Mouse (Mus musculus) embryonic facial prominence, embryonic 14.5 days (tissue): ENCODE measurements around the gene Samd4b. TPM values are rescaled to one million over a fixed set of nuclear protein-coding genes. Genes with fewer than 3 reads are reported as not detected.
"Not testable (repeated sequence)": the region's sequence is repeated elsewhere in the genome, so short reads cannot be mapped to it uniquely, and the experiment has no call there.

ENCODE experiments used
- ATAC-seq: fragments of 200-750 bp; cut with Nextera tagmentation; 2 replicates; pipeline ENCODE4 v1.8.0; 2017; ENCODE audit warnings: low read depth, moderate number of reproducible peaks, moderate TSS enrichment
- DNase-seq: peaks from one replicate; pipeline ENCODE4 v3.0.0-alpha.2; 2015; ENCODE audit warnings: low spot score
- H3K27ac ChIP-seq: fragments of 300-500 bp; sonication (generic); replicated peaks from 2 replicates; pipeline ENCODE4 v1.5.1; 2014; ENCODE audit warnings: low read depth, mild to moderate bottlenecking, low read length, moderate library complexity
- H3K27me3 ChIP-seq: fragments of 300-500 bp; sonication (generic); replicated peaks from 2 replicates; pipeline ENCODE4 v1.6.1; 2014; ENCODE audit warnings: low read length; ENCODE audit not compliant: control insufficient read depth, insufficient read depth
- H3K36me3 ChIP-seq: fragments of 300-500 bp; sonication (generic); 2 replicates; pipeline ENCODE4 v1.6.1; 2014; ENCODE audit warnings: low read length, mixed read lengths; ENCODE audit not compliant: control insufficient read depth, insufficient read depth
- H3K4me1 ChIP-seq: fragments of 300-500 bp; sonication (generic); 2 replicates; pipeline ENCODE4 v1.6.1; 2014; ENCODE audit warnings: antibody characterized with exemption, low read length; ENCODE audit not compliant: control insufficient read depth, insufficient read depth
- H3K4me2 ChIP-seq: fragments of 300-500 bp; sonication (generic); 2 replicates; pipeline ENCODE4 v1.6.1; 2014; ENCODE audit warnings: low read depth, mild to moderate bottlenecking, low read length, moderate library complexity, mixed read lengths
- H3K4me3 ChIP-seq: fragments of 300-500 bp; sonication (generic); 2 replicates; pipeline ENCODE4 v1.5.1; 2014; ENCODE audit warnings: low read depth, mild to moderate bottlenecking, low read length
- H3K9ac ChIP-seq: fragments of 300-500 bp; sonication (generic); 2 replicates; pipeline ENCODE4 v1.6.1; 2014; ENCODE audit warnings: low read depth, mild to moderate bottlenecking, low read length, moderate library complexity, mixed read lengths
- H3K9me3 ChIP-seq: fragments of 300-500 bp; sonication (generic); 2 replicates; pipeline ENCODE4 v1.6.1; 2016; ENCODE audit warnings: low read length; ENCODE audit not compliant: control insufficient read depth
- WGBS: fragments of 180-500 bp; shearing (Covaris S2); extraction: QIAGEN DNeasy Blood & Tissue Kit; methylation state at CpG from one replicate; pipeline ENCODE4 v1.1.7; 2014; 5-methylcytosine and 5-hydroxymethylcytosine counted together
- polyA plus RNA-seq: library from polyadenylated mRNA; unstranded; fragments of >200 nt; fragmentation: Nextera tagmentation; extraction: Ambion mirVana; gene quantifications from 2 replicates; pipeline ENCODE4 v1.2.1, GENCODE M21; 2014

Gene Samd4b
- polyA plus RNA-seq, 1 experiment from 2014 or later = 33.8 TPM

DNA sequence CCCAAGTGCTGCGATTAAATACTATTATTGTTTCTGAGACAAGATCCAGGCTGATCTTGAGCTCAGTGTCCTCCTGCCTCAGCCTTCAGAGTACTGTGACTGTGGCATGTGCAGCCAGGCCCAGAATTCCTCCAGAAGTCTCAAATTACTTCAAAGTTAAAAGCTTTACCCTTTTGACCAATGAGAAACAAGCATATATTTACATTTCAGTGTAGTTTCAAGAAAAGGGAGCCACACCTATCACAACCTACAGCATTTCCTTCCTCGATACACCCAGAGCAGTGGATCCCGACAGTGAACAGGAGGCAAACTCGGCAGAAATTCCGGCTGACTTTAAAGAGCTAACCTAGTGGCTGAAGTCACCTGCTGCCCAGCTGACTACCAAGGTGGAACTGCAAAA lies 26.8 kb upstream of the Samd4b start:
- WGBS = 81% methylated on average over 5 of the region's 5 CpGs
- DNase-seq = no peak
- no peak overlapping the region for H3K4me3 ChIP-seq

DNA sequence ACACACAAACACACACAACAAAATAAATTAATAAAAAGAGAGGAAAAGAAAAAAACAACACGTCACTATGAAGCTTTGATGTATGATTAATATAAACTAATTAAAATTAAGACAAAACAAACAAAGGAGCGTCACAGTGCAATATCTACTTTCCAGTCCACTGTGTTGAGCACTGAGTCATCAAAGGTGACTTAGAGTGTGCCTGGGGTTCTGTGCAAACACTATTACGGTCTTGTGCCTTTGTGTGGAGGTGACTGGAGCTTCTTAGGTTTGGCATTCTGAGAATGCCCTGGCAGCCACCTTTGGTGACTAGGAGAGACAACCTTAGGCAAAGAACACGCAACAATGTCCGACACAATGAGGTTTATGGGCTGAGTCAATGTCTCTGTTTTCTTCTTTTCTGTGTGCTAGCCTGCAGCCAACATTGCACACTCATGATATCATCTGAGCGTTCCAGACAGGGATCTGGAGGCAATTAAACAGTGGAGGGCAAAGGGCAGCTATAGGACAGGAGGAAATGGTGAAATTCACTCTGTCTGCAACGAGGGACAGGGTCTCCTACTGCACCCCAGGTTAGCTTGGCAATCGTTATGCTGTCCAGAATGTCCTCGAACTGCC lies 21.3 kb upstream of the Samd4b start:
- Histone ChIP-seq H3K27ac (no peak overlapping the region), H3K4me1 (no peaks in the 10 kb centered on the region), H3K9ac (no peak overlapping the region), H3K36me3 (no peaks in the 10 kb centered on the region), H3K4me2 (no peak overlapping the region), H3K4me3 (no peak overlapping the region), H3K27me3 (no peaks in the 10 kb centered on the region), H3K9me3 (no peaks in the 10 kb centered on the region)
- 40% methylated on average over 9 of the region's 9 CpGs for WGBS
- DNase-seq (no peak), ATAC-seq (no peak)

More for the DNA sequence above, 26.8 kb upstream of the Samd4b start:
- no peaks in the 10 kb centered on the region for H3K9me3 ChIP-seq
- no peak overlapping the region for H3K9ac ChIP-seq
- H3K4me1 ChIP-seq = no peaks in the 10 kb centered on the region
- peaks cover 13% of the 10 kb centered on the region for H3K27me3 ChIP-seq
- no peak for ATAC-seq
- H3K27ac ChIP-seq = no peak overlapping the region
- no peaks in the 10 kb centered on the region for H3K36me3 ChIP-seq
- no peak overlapping the region for H3K4me2 ChIP-seq

GRCm38 (mm10) chr7:28605951-28606350 lies 8.0 kb upstream of the Samd4b start:
- no peaks in the 10 kb centered on the region for H3K36me3 ChIP-seq
- H3K27ac ChIP-seq = no peak overlapping the region
- WGBS = 88% methylated on average over 8 of the region's 8 CpGs
- H3K9me3 ChIP-seq = no peaks in the 10 kb centered on the region
- no peak overlapping the region for H3K9ac ChIP-seq
- ATAC-seq (no peak), DNase-seq (no peak)
- no peaks in the 10 kb centered on the region for H3K27me3 ChIP-seq
- H3K4me1 ChIP-seq = no peaks in the 10 kb centered on the region
- H3K4me2 ChIP-seq = no peak overlapping the region
- no peak overlapping the region for H3K4me3 ChIP-seq

GRCm38 (mm10) chr7:28603788-28604187 lies 5.8 kb upstream of the Samd4b start:
- not testable (repeated sequence) for H3K4me2 ChIP-seq, H3K9me3 ChIP-seq, H3K4me1 ChIP-seq, H3K9ac ChIP-seq, H3K27me3 ChIP-seq, H3K36me3 ChIP-seq, DNase-seq, ATAC-seq, H3K4me3 ChIP-seq, H3K27ac ChIP-seq
- 76% methylated on average over 2 of the region's 2 CpGs for WGBS

- Histone ChIP-seq H3K9me3 (no peaks in the 10 kb centered on the region), H3K9ac (no peak overlapping the region), H3K27me3 (no peaks in the 10 kb centered on the region), H3K4me2 (no peak overlapping the region), H3K4me3 (no peak overlapping the region), H3K27ac (no peak overlapping the region), H3K36me3 (no peaks in the 10 kb centered on the region), H3K4me1 (no peaks in the 10 kb centered on the region)
- DNase-seq (no peak), ATAC-seq (no peak)
- WGBS = 75% methylated on average over 5 of the region's 5 CpGs
These were observed 5.2 kb upstream of the Samd4b start for GRCm38 (mm10) chr7:28603136-28603535.

DNA sequence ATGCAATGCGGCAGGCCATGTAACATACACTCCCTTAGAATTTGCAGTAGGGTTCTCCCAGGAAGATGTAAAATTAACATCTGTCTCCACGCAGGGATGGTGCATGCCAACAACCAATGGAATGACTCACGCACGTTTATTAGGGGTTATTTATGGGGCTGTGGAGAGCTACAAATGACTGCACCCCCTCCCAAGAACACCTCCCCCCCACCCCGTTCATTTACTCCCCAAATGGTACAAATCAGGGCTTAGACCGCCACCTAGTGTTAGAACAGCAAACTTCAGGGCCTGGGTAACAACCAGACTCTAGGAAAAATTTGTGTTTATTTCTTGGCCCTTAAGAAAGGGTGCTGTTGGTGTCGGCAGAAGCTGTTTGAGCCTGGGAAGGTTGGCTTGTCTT lies 3.7 kb upstream of the Samd4b start:
- DNase-seq (peak; percentile 54), ATAC-seq (no peak)
- no peak overlapping the region for H3K27ac ChIP-seq
- H3K4me1 ChIP-seq = peaks cover 8% of the 10 kb centered on the region
- H3K36me3 ChIP-seq = no peaks in the 10 kb centered on the region
- 28% methylated on average over 7 of the region's 7 CpGs for WGBS
- no peak overlapping the region for H3K4me3 ChIP-seq
- H3K27me3 ChIP-seq = no peaks in the 10 kb centered on the region
- H3K4me2 ChIP-seq = no peak overlapping the region
- H3K9me3 ChIP-seq = no peaks in the 10 kb centered on the region
- H3K9ac ChIP-seq = no peak overlapping the region

DNA sequence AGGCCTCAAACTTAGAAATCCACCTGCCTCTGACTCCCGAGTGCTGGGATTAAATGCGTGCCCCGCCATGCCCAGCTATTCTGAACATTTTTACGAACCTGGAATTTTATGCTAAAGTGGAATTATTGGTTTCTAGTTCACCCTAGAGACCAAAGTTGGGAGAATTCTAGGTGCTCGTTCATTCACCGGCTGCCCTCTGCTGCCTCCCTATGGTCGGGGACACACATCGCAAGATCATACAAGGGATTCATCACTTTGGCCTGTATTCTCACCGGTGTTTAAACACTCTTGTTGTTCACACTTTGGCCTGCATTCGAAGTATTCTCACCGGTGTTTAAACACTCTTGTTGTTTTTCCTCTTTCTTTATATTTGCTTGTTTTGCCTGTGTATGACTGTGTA lies 3.1 kb upstream of the Samd4b start:
- Histone ChIP-seq H3K9ac (no peak overlapping the region), H3K9me3 (no peaks in the 10 kb centered on the region), H3K27me3 (no peaks in the 10 kb centered on the region), H3K36me3 (no peaks in the 10 kb centered on the region), H3K27ac (no peak overlapping the region), H3K4me1 (peaks cover 14% of the 10 kb centered on the region), H3K4me3 (no peak overlapping the region), H3K4me2 (no peak overlapping the region)
- DNase-seq (peak; percentile 61), ATAC-seq (no peak)
- WGBS = 12% methylated on average over 11 of the region's 11 CpGs

DNA sequence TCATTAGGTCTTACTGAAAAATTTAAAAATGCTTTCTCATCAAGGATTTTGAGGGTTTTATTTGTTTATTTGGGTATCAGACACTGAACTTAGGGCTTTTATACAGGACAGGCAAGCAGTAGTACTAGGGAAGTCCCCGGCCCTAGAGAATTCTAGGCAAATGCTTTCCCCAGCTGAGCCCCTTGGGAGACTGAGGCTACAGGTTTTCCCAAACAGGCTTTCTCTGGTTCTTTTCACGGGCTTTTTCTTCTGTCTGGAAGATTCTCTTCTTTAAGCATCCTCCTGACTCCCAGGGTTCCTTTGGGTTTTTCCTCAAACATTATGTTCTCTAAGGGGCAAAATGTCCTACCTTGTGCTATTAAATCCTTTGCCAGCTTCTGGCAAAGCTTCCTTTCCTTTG lies 1.0 kb upstream of the Samd4b start:
- DNase-seq = no peak
- WGBS = 68% methylated on average over 2 of the region's 2 CpGs
- Histone ChIP-seq H3K4me1 (peaks cover 17% of the 10 kb centered on the region), H3K36me3 (peaks cover 3% of the 10 kb centered on the region; the same call in 1 of the 2 replicates), H3K9ac (no peak overlapping the region), H3K27me3 (no peaks in the 10 kb centered on the region), H3K4me2 (no peak overlapping the region), H3K9me3 (no peaks in the 10 kb centered on the region), H3K4me3 (no peak overlapping the region), H3K27ac (no peak overlapping the region)
- ATAC-seq = no peak

DNA sequence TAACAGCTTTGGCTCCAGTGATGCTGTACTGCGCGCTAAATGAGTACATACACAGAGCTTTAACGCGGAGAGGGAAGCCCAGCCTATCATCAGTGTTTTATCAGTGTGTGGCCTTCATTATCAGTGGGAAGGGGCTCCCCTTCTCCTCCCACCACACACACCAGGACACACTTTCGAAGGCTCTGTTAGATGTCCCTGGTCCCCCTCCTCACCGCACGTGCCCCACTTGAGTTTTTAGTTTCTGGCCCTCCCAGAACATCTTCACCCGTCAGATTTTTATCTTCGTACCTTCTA lies 720 bp downstream of the Samd4b start:
- peak overlapping the region; percentile 77 for H3K9ac ChIP-seq
- peak overlapping the region; percentile 71 for H3K4me3 ChIP-seq
- 5% methylated on average over 9 of the region's 9 CpGs for WGBS
- ATAC-seq = no peak
- peak overlapping the region; percentile 86 for H3K27ac ChIP-seq
- H3K9me3 ChIP-seq = no peaks in the 10 kb centered on the region
- H3K36me3 ChIP-seq = peaks cover 3% of the 10 kb centered on the region; the same call in 1 of the 2 replicates
- H3K27me3 ChIP-seq = no peaks in the 10 kb centered on the region
- H3K4me1 ChIP-seq = peaks cover 23% of the 10 kb centered on the region
- H3K4me2 ChIP-seq = peak overlapping the region; percentile 89
- no peak for DNase-seq
